Comparison of ENCODE assay signal across 13 mouse cellular contexts in genomic region chr12:79118991-79119390, GRCm38 (mm10).
"Had no signal": no experiment of that assay in that cellular context is flagged by ENCODE, and none has a peak within 500 bp of the region (broad histone marks: within the 10 kb centered on the region; RNA-seq: fewer than 3 reads in every experiment).

No protein-coding gene starts in this region.

- DNase-seq: liver; lung, adult 18-20 months; lung, postnatal 10 days; lung, postnatal 36 days; thymus, adult 2 months; thymus, postnatal 14 days; thymus, postnatal 4 days had no signal

- ATAC-seq: hindbrain, postnatal 0 days; inflammation-experienced regulatory T-cells, adult 6 months; intestine, embryonic 16.5 days; liver, embryonic 12.5 days; midbrain, embryonic 13.5 days; midbrain, embryonic 16.5 days had no signal
